Mouse (Mus musculus): Measurements from ENCODE around the gene Gbx1.
A peak's percentile ranks its signal among the peaks of the same experiment; 100 is the strongest.

The Gbx1 gene

GRCm38 (mm10) chr5:24525360-24526189 lies 1.4 kb downstream of the Gbx1 start:
- DNase-seq (ENCODE audit: low spot score), result no peak

- DNase-seq (ENCODE audit: low spot score), result no peak
Measured at GRCm38 (mm10) chr5:24524522-24524921, 2.5 kb downstream of the Gbx1 start.

GRCm38 (mm10) chr5:24523806-24524205 lies 3.2 kb downstream of the Gbx1 start:
- DNase-seq (ENCODE audit: low spot score), result no peak

- no peak for DNase-seq (ENCODE audit: low spot score)
Measured at GRCm38 (mm10) chr5:24521366-24521765, 5.6 kb downstream of the Gbx1 start.

- DNase-seq (ENCODE audit: low spot score), result no peak
Measured at GRCm38 (mm10) chr5:24512271-24512670, 14.7 kb downstream of the Gbx1 start.

GRCm38 (mm10) chr5:24510635-24511034 lies 16.4 kb downstream of the Gbx1 start:
- DNase-seq (ENCODE audit: low spot score), result no peak

GRCm38 (mm10) chr5:24508406-24508805 lies 18.6 kb downstream of the Gbx1 start:
- no peak for DNase-seq (ENCODE audit: low spot score)

GRCm38 (mm10) chr5:24505513-24505912 lies 21.5 kb downstream of the Gbx1 start:
- DNase-seq (ENCODE audit: low spot score), result no peak

GRCm38 (mm10) chr5:24502786-24503185 lies 24.2 kb downstream of the Gbx1 start:
- DNase-seq (ENCODE audit: low spot score), result no peak

- no peak for DNase-seq (ENCODE audit: low spot score)
Measured at GRCm38 (mm10) chr5:24500851-24501250, 26.2 kb downstream of the Gbx1 start.

GRCm38 (mm10) chr5:24499113-24499512 lies 27.9 kb downstream of the Gbx1 start:
- DNase-seq (ENCODE audit: low spot score), result no peak

GRCm38 (mm10) chr5:24497526-24497925 lies 29.5 kb downstream of the Gbx1 start:
- DNase-seq (ENCODE audit: low spot score), result no peak

- DNase-seq (ENCODE audit: low spot score), result no peak
Measured at GRCm38 (mm10) chr5:24496756-24497155, 30.2 kb downstream of the Gbx1 start.

GRCm38 (mm10) chr5:24495019-24495418 lies 32.0 kb downstream of the Gbx1 start:
- DNase-seq (ENCODE audit: low spot score), result no peak

GRCm38 (mm10) chr5:24492546-24493285 lies 34.3 kb downstream of the Gbx1 start:
- no peak for DNase-seq (ENCODE audit: low spot score)

- no peak for DNase-seq (ENCODE audit: low spot score)
Measured at GRCm38 (mm10) chr5:24490413-24490920, 36.5 kb downstream of the Gbx1 start.

- DNase-seq (ENCODE audit: low spot score), result no peak
Measured at GRCm38 (mm10) chr5:24486738-24487137, 40.3 kb downstream of the Gbx1 start.

GRCm38 (mm10) chr5:24486097-24486496 lies 40.9 kb downstream of the Gbx1 start:
- peak; percentile 61 for DNase-seq (ENCODE audit: low spot score)

GRCm38 (mm10) chr5:24484963-24485362 lies 42.0 kb downstream of the Gbx1 start:
- DNase-seq (ENCODE audit: low spot score), result no peak

- no peak for DNase-seq (ENCODE audit: low spot score)
Measured at GRCm38 (mm10) chr5:24483326-24483725, 43.7 kb downstream of the Gbx1 start.

GRCm38 (mm10) chr5:24482247-24483079 lies 44.5 kb downstream of the Gbx1 start:
- no peak for DNase-seq (ENCODE audit: low spot score)

- peak; percentile 27 for DNase-seq (ENCODE audit: low spot score)
Measured at GRCm38 (mm10) chr5:24481647-24482046, 45.4 kb downstream of the Gbx1 start.

All from ovary, postnatal 10 days (tissue).